Mouse (Mus musculus) layer of hippocampus, adult 11-12 months (tissue): ENCODE results near the gene Ccdc138.
"Not testable (repeated sequence)": the region's sequence is repeated elsewhere in the genome, so short reads cannot be mapped to it uniquely, and the experiment has no call there.

Experiments
- DNase-seq: peaks from one replicate; pipeline ENCODE4 v3.0.0; 2022; ENCODE audit warnings: low spot score

Gene Ccdc138

DNA sequence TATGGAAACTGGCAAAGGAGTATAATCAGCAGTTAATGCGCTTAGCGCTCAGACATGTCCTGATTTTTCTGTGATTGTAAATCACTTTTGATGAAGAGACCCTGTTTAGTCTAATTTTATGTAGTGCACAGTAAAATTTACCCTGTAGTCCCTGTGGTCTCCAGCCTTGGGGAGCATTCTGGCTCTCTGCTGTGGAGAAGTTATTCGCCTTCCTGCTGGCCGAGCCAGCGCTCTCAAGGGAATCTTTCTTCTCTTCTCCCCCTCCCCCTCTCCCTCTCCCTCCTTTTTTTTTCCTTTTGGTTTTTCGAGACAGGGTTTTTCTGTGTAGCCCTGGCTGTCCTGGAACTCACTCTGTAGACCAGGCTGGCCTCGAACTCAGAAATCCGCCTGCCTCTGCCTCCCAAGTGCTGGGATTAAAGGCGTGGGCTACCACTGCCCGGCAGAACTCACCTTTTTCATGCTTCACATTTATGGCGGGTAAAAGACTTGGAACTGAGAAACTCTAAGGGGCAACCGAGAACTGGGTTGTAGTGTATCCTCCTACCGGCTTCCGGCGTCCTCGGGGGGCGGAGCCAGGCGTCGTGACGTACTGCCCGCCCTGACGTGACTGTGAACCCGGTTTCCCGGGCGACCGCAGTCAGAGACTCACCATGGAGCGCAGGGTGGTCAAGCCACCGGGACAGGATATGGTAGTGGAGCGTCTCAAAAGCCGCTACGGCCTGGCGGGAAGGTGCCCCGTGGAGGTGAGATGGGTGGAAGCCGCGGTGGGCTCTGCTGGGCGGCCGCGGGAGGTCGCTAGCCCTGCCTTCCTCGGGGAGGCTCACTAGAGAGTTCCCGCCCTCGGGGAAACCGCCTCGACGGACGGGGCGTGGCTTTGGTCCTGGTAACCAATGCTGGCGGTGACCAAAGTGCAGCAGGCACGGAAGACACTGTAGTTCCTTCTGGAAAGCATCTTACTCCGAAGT is at the start of gene Ccdc138:
Gene Ccdc138, plus strand, starts transcription at position 629 of the 965 bp plus-strand sequence.
- DNase-seq: peak; percentile 90

DNA sequence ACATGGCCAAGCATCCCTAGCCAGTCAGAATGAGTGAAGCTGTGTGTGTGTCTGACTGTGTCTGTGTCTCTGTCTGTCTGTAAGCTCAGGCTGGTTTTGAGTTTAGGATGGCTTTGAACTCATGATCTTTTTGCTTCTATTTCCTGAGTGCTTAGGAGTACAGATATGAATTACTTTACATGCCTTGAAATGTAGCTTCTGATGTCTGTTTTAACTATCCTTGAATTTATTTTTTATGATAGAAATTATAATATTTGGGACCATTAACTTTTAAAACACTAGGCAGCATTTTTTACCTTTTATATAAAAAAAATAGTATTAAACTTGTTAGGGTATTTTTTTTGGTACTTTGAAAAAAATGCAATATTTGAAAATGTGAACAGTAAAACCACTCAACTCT is 46.2 kb upstream of the Ccdc138 start:
- no peak for DNase-seq

- no peak for DNase-seq
Measured at GRCm38 (mm10) chr10:58452185-58452584, 45.6 kb upstream of the Ccdc138 start.

- DNase-seq: no peak
Measured at GRCm38 (mm10) chr10:58459896-58460295, 37.9 kb upstream of the Ccdc138 start.

- peak; percentile 48 for DNase-seq
Measured at GRCm38 (mm10) chr10:58477086-58477755, 20.5 kb upstream of the Ccdc138 start.

- no peak for DNase-seq
Measured at GRCm38 (mm10) chr10:58478071-58478578, 19.6 kb upstream of the Ccdc138 start.

DNA sequence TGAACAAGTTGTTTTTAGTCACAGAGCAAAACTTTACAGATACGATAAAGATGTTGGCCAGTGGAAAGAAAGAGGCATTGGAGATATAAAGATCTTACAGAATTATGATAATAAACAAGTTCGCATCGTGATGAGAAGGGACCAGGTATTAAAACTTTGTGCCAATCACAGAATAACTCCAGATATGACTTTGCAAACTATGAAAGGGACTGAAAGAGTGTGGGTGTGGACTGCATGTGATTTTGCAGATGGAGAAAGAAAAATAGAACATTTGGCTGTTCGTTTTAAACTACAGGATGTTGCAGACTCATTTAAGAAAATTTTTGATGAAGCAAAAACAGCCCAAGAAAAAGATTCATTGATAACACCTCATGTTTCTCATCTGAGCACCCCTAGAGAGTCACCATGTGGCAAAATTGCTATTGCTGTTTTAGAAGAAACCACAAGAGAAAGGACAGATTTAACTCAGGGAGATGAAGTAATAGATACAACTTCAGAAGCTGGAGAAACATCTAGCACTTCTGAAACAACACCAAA is 17.7 kb upstream of the Ccdc138 start:
- no peak for DNase-seq

GRCm38 (mm10) chr10:58491031-58491430 is 6.7 kb upstream of the Ccdc138 start:
- no peak for DNase-seq

DNA sequence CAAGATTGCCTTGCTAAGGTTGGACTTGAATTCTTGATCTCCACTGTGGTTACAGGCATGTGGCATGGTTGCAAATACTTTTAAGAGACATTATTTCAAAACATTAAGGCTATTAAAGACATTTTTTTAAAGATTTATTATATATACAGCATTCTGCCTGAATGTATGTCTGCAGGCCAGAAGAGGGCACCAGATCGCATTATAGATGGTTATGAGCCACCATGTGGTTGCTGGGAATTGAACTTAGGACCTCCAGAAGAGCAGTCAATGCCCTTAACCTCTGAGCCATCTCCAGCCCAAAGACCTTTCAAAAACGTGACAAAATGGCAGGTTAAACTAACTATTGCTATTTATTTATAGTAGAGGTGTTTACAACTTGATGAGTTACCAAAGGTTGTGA is 2.1 kb upstream of the Ccdc138 start:
- DNase-seq: no peak

DNA sequence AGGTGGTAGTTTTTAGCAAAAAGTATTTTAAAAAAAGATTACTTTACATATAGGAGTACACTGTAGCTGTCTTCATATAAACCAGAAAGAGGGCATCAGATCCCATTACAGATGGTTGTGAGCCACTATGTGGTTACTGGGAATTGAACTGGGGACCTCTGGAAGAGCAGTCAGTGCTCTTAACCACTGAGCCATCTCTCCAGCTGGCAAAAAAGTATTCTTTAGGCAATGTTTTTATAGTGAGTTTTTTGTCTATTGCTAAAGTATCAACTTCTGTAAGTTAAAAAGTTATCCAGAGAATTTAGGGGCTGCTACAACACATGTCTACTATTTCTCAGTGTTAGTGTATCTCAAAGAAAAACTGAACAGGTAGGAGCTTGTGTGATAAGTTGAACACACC is 1.0 kb upstream of the Ccdc138 start:
- DNase-seq: no peak

DNA sequence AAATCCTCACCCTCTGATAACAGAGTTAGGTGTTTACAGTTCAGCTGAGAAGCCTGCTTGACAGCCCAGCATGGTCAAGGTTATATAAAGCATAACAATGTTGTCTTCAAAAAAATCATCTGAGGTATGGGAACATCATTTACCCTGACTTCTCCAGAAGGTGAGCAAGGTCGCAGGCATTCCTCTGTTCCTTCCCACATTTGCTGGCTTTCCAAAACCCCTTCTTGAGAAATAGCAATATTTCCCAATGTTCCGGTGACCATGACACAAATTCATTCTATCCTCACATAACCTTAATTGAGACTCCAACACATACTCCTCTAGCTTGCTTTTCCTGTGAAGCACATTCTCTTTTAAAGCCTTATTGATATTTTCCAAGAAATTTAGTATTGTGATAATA is 768 bp downstream of the Ccdc138 start:
- DNase-seq: no peak

- DNase-seq: no peak
Measured at GRCm38 (mm10) chr10:58529358-58529757, 31.6 kb downstream of the Ccdc138 start.

DNA sequence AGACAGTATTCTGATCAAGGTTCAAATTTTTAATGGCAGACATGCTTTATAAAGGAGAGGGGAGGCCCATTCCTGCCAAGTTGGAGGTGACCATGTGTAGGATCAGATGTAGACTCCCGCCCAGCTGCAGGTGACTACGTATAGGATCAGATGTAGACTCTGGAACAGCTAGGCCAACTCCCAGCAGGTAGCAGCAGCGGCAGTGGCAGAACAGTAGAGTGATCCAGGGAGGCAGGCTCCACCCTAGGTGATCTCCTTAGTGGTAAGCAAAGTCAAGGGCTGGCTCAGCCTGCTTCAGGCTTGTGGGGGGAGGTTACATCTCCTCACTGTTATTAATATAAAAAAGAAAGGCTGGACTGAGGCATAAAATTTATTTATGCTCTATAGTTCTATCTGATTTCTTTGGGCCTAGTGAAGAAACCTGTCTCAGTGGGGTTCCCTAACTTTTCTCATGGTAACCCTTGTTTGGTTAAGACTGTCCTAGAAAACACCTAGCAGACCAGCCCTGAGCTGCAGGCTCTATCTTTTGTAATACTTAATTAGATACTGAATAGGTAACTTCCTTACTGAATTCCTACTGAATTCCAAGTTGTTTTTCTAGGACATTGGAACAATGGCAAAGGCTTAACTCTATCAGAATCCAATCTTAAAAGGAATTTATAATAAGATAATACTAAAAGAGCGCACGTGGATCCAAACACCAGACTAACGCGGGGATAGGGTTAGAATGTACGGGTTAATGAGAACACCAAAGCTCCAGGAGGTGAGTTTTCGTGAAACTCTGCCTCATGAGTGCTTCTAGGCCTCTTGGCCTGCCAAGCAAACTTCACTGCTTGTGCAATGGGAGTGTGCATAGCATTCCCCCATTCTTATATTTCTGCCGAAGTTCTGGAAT is 33.4 kb downstream of the Ccdc138 start:
- no peak for DNase-seq

DNA sequence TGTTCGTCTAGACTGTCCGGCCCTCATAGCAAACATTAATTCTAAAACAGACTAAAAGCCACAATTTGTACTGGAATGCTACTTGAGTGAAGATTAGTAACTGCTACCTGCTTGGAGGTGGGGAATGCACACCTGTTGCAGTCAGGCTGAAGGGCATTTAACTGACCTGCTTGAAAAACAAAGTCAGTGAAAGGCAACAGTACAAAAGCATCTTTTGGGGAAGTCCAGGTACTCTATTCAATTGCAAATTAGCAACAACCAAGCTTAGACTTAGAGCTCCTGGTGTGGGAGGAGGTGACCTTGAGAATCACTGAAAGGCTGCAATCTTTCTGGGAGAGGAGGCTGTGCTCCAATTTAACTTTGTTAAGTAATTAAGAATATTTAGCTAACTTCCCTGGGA is 34.4 kb downstream of the Ccdc138 start:
- no peak for DNase-seq

- not testable (repeated sequence) for DNase-seq
Measured at GRCm38 (mm10) chr10:58536276-58536675, 38.5 kb downstream of the Ccdc138 start.

DNA sequence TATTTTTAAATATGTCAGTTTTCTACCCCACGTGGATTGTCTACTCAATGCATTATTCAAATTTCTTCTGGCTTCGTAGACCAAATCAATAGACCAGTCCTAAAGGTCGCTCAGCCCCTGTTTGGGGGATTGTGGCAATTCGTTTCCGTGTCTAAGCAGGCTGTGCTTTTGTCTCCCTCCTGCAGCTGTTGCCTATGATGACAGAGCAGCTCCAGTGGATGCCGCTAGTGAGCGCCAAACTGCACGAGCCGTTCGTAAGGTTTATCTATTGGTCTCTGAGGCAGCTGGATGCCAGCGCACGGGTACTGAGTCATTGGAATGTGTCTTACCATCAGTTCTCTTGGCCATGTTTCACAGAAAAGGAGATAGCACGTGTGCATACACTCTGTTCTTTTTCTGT is 42.9 kb downstream of the Ccdc138 start:
- DNase-seq: no peak

- DNase-seq: no peak
Measured at GRCm38 (mm10) chr10:58548739-58549138, 51.0 kb downstream of the Ccdc138 start.

DNA sequence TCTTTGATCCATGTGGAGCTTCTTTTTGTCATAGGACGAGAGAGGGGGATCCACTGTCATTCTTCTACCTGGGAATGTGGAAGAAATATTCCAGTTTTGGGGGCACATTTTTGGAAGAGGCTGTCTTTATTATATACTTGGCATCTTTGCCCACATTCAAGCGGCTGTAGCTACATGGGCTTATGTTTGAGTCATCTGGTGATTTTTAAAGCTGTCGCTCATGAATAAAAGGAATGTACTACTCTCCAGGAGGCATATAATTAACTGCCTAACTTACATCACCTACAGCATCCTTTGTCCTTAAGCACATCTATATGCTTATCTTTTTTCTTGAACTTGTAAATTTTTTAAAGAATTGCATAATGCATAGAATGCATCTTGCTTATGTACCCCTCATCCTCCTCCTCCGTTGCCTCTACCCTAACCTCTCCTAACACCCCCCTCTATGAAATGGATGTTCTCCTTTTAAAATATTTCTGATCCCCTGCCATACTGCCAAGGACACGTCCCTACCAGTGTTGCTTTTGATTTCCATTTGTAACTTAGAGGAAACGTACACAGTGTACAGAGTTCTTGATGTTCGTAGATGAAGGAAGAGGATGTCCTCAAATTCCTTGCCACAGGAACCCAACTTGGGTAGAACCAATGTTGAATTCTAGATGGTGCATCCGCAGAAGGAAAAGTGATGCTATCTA is 57.1 kb downstream of the Ccdc138 start:
- DNase-seq: no peak

- DNase-seq: peak; percentile 54
Measured at GRCm38 (mm10) chr10:58559098-58559497, 61.4 kb downstream of the Ccdc138 start.

- peak; percentile 50 for DNase-seq
Measured at GRCm38 (mm10) chr10:58559901-58560300, 62.2 kb downstream of the Ccdc138 start.

DNA sequence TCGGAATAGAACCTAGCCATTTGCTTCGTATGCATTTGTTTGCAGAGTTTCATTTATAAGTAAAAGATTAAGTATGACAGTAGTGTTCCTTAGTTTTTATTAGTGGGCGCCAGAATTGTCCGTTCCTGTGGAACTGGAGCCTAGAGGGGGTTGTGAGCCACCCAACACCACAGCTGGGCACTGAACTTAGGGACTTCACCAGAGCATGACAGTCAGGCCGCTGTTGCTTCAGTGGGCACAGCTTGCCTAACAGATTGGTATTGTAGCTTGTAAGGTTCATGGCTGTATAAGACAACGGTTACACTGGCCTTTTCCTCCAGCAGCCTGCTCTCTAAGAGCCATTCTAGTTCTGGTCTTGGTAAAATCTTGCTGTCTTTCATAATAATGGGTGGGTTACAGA is 62.8 kb downstream of the Ccdc138 start:
- no peak for DNase-seq
